Mouse (Mus musculus) ovary, postnatal 14 days (tissue): ENCODE results near the gene Vmn1r10.

Experiments used
- DNase-seq: peaks from one replicate; pipeline ENCODE4 v3.0.0; 2022; ENCODE audit warnings: low spot score

Gene Vmn1r10

DNA sequence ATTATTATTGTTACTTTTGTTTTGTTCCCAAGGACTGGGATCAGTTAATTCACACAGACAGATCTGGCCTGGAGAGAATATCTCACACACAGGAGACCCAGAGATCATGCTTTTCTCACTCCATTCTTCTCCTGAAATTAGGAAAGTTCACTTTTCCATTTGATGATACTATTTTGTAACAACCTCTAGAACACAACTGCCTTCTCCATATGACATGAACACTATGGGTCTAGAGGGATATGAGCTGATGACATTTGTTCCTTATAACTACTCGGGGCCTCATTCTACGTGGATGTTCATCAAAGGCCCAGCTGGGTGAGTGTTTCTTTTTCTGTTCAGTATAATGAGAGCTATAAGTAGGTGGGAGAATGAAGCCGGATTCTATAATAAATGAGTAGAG is at the start of gene Vmn1r10:
Gene Vmn1r10 (plus strand): TSS at position 301 of the 400 bp plus-strand sequence.
- no peak for DNase-seq

DNA sequence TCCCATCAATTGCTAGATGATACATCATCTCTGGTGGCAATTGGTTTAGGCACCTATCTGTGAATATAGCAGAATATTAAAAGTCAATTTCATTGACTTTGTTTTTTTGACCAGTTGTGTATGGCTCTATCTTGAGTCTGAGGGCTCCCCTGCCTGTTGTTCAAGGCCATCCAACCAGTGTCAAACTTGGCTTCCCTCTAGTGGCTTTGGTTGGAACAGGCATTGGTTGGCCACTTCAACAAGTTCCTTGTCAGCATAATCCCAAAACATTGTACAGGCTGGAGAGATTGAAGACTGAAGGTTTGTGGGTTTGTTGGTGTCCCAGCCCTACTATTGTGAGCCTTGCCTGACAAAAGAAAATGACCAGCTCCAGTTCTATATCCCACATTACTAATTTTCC is 45.5 kb upstream of the Vmn1r10 start:
- DNase-seq = peak; percentile 6

DNA sequence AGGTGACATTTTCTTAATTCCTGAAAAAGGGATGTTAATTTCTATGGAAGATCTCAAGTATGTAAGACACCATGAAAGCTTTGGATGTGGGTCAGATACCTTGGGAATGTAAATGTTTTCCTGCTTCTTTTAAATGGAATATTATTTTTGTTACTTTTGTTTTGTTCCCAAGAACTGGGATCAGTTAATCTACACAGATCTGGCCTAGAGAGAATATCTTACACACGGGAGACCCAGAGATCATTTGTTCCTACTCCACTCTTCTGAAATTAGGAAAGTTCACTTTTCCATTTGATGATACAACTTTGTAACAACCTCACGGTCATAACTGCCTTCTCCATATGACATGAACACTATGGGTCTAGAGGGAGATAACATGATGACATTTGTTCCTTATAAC is 42.8 kb upstream of the Vmn1r10 start, which contains the start of gene Vmn1r9:
Gene Vmn1r9 (plus strand): TSS at position 301 of the 400 bp plus-strand sequence.
- DNase-seq = no peak

DNA sequence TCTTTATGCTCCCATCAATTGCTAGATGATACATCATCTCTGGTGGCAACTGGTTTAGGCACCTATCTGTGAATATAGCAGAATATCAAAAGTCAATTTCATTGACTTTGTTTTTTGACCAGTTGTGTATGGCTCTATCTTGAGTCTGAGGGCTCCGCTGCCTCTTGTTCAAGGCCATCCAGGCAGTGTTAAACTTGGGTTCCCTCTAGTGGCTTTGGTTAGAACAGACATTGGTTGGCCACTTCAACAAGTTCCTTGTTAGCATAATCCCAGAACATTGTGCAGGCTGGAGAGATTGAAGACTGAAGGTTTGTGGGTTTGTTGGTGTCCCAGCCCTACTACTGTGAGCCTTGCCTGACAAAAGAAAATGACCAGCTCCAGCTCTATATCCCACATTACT is 2.9 kb upstream of the Vmn1r10 start:
- DNase-seq = no peak

DNA sequence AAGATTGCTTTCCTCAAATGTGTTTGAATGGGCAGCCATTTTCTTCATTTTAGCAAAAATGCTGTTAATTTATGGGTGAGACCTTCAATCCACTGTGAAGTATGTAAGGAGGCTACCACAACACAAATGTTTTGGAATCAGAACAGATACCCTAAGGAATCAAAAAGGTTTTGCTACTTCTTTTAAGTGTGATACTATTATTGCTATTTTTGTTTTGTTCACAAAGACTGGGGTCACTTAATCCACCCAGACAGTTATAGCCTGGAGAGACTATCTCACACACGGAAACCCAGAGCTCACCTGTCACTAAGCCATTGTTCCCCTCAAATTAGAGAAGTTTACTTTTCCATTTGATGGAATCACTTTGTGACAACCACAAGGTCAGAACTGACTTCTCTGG is 23.9 kb downstream of the Vmn1r10 start, which contains the start of gene Vmn1r11:
Gene Vmn1r11 (plus strand): TSS at position 301 of the 400 bp plus-strand sequence.
- no peak for DNase-seq

DNA sequence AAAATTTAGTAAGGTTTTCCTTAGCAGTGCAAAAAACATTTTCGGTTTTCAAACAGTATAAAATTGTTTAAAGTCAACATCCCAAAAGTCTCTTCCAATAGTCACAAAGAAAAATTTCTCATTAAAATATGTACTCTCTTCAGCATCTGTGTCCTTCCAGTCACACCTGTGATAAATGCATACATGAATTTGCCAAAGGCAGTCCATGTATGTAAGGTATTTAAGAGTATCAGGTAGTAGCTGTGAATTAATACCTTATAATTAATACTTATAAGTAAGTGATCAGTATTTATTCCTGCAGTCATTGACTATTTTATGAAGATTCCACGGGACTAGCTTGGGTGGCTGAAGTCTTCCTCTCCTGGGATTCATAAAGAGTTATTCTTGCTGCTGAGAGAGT is 47.4 kb downstream of the Vmn1r10 start, which contains the start of gene Vmn1r12:
Gene Vmn1r12 (plus strand): TSS at position 301 of the 400 bp plus-strand sequence.
- DNase-seq = no peak
